In the genomic region with DNA sequence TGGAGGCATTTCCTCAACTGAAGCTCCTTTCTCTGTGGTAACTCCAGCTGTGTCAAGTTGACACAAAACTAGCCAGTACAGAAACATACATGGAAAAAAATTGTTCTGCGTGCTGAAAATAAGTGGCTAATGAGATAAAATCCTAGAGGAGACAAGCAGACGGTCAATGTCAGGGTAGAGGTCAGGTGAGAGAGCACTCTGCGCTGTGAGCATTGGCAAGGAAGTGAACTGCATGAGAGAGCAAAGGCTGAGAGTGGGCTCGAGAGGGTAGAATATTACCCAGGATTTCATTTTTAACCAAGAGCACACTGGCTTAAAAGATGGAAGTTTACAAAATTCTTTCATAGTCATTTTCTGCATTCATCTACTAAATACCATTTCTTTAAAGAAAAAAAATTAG, we compare ENCODE assay signal across 13 mouse cellular contexts.
"Had no signal": no experiment of that assay in that cellular context is flagged by ENCODE, and none has a peak within 500 bp of the region (broad histone marks: within the 10 kb centered on the region; RNA-seq: fewer than 3 reads in every experiment).

No protein-coding gene starts in this region.

- H3K27ac ChIP-seq: hindbrain, embryonic 14.5 days; limb, embryonic 13.5 days; liver, embryonic 12.5 days; midbrain, embryonic 15.5 days had no signal

- H3K4me2 ChIP-seq: hindbrain, embryonic 14.5 days; limb, embryonic 13.5 days; liver, embryonic 12.5 days; lung, embryonic 14.5 days; midbrain, embryonic 15.5 days had no signal

- H3K4me3 ChIP-seq: limb, embryonic 13.5 days; liver, embryonic 12.5 days; midbrain, embryonic 10.5 days; midbrain, embryonic 15.5 days had no signal

- H3K36me3 ChIP-seq: limb, embryonic 13.5 days; liver, embryonic 12.5 days; midbrain, embryonic 10.5 days; midbrain, embryonic 15.5 days had no signal

- ATAC-seq: intestine, embryonic 16.5 days; liver, embryonic 12.5 days; midbrain, embryonic 15.5 days had no signal

- DNase-seq: left cerebral cortex, postnatal 4 days; lung, embryonic 14.5 days; lung, postnatal 10 days; lung, postnatal 4 days; right cerebral cortex, postnatal 14 days; thymus, adult 2 months; thymus, postnatal 25 days had no signal

- H3K4me1 ChIP-seq: liver, embryonic 12.5 days; midbrain, embryonic 10.5 days; midbrain, embryonic 15.5 days had no signal

- H3K9ac ChIP-seq: hindbrain, embryonic 14.5 days; limb, embryonic 13.5 days; liver, embryonic 12.5 days; lung, embryonic 14.5 days; midbrain, embryonic 15.5 days had no signal

- H3K9me3 ChIP-seq: limb, embryonic 13.5 days; liver, embryonic 12.5 days; midbrain, embryonic 10.5 days; midbrain, embryonic 15.5 days had no signal

- H3K27me3 ChIP-seq: limb, embryonic 13.5 days; liver, embryonic 12.5 days; midbrain, embryonic 15.5 days had no signal
